Comparison of ENCODE assay signal across 10 mouse cellular contexts in the genomic region with DNA sequence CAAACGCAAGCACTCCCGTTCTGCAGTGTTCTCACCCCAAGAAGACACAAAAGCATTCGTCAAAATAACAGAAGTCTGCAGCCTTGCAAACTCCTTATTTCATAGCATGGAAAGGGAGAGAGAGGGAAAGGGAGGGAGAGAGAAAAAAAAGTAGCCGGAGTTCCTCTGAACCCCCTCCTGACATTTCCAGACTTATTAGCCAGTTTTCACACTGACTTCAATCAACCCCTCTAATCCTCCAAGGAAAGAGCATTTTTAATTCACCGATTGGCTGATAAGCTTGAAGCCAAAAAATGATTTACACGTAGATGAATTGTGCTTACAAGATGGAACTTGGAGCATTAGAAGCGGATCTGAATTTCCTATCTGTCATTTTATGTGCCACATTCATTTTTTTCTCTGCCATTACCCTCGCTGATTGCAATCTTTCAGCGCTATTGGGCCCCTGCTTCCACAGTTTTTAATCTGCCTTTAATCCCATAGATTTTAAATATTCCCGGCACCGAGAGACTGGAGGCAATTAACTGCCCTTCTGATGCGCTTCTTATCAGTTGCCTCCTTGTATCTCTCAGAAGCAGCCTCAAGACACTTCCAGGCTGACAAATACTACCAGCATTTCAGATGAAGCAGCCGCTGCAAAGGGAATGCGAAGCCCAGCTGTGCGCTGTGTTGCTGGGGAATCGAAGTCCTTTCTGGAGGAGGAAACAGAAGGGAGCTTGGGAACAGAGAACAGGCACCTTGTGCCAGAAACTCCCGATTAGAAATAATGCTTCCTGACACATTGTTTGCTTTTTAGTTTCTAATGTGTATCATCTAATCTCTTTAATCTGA.
DNase-seq lines count a peak whose midpoint lies in the region; ATAC-seq lines count a peak whose summit lies in the region.
"Had no signal": no experiment of that assay in that cellular context is flagged by ENCODE, and none has a peak within 500 bp of the region (broad histone marks: within the 10 kb centered on the region; RNA-seq: fewer than 3 reads in every experiment).

No protein-coding gene starts in this region.

- peak overlapping the region; percentile 32 for H3K4me2 ChIP-seq in hindbrain, embryonic 15.5 days
- H3K4me2 ChIP-seq: embryonic facial prominence, embryonic 12.5 days had no signal

- WGBS in hindbrain, embryonic 15.5 days: 28% methylated on average over 17 of the region's 17 CpGs
- WGBS in hindbrain, embryonic 10.5 days: 41% methylated on average over 17 of the region's 17 CpGs

- 0 out of 2 replicates have a peak overlapping the region, but pooled peaks have one; percentile 12 for H3K4me3 ChIP-seq in hindbrain, embryonic 15.5 days
- no peak overlapping the region for H3K4me3 ChIP-seq in hindbrain, embryonic 10.5 days
- H3K4me3 ChIP-seq: embryonic facial prominence, embryonic 12.5 days had no signal

- no peaks in the 10 kb centered on the region for H3K9me3 ChIP-seq in hindbrain, embryonic 15.5 days
- no peaks in the 10 kb centered on the region for H3K9me3 ChIP-seq in hindbrain, embryonic 10.5 days
- H3K9me3 ChIP-seq: embryonic facial prominence, embryonic 12.5 days had no signal

- no peak overlapping the region for H3K9ac ChIP-seq in hindbrain, embryonic 15.5 days
- H3K9ac ChIP-seq: embryonic facial prominence, embryonic 12.5 days; liver, embryonic 14.5 days had no signal

- no peaks in the 10 kb centered on the region for H3K36me3 ChIP-seq in hindbrain, embryonic 15.5 days
- H3K36me3 ChIP-seq in hindbrain, embryonic 10.5 days: no peaks in the 10 kb centered on the region
- H3K36me3 ChIP-seq: embryonic facial prominence, embryonic 12.5 days had no signal

- no peak overlapping the region for H3K27ac ChIP-seq in hindbrain, embryonic 15.5 days (replicated peaks)
- H3K27ac ChIP-seq in hindbrain, embryonic 10.5 days: no peak overlapping the region
- H3K27ac ChIP-seq: embryonic facial prominence, embryonic 12.5 days; liver, embryonic 14.5 days had no signal

- DNase-seq in hindbrain, embryonic 10.5 days (ENCODE audit: low spot score): no peak
- peak; percentile 28 for DNase-seq in MN1 (ENCODE audit: low spot score)
- DNase-seq in brain, adult 2 months (ENCODE audit: low read depth, low spot score): peak; percentile 34
- peak; percentile 13 to 17 for DNase-seq in layer of hippocampus, postnatal 14 days (ENCODE audit: low spot score in 2 of 2)
- DNase-seq: gastrocnemius, postnatal 36 days had no signal

- ATAC-seq in hindbrain, embryonic 15.5 days (ENCODE audit: low FRiP score, low read depth): no peak
- ATAC-seq in erythroid progenitor cell, adult 5-6 weeks (replicated peaks; ENCODE audit: low FRiP score, poor library complexity, severe bottlenecking): no peak
- no peak for ATAC-seq in megakaryocyte-erythroid progenitor cell, adult 5-6 weeks (replicated peaks; ENCODE audit: low FRiP score, low TSS enrichment, poor library complexity, severe bottlenecking)

- H3K27me3 ChIP-seq in hindbrain, embryonic 15.5 days: no peaks in the 10 kb centered on the region
- no peaks in the 10 kb centered on the region for H3K27me3 ChIP-seq in hindbrain, embryonic 10.5 days (ENCODE audit: insufficient read depth, poor library complexity, severe bottlenecking)
- H3K27me3 ChIP-seq: embryonic facial prominence, embryonic 12.5 days had no signal

- H3K4me1 ChIP-seq in hindbrain, embryonic 15.5 days (replicated peaks): peaks cover 7% of the 10 kb centered on the region
- no peaks in the 10 kb centered on the region for H3K4me1 ChIP-seq in hindbrain, embryonic 10.5 days (replicated peaks)
- H3K4me1 ChIP-seq: embryonic facial prominence, embryonic 12.5 days had no signal
